ENCODE assay signal across 8 mouse cellular contexts in genomic region chr5:139745771-139746170, GRCm38 (mm10). TPM values are rescaled to one million over a fixed set of nuclear protein-coding genes. Genes with fewer than 3 reads are reported as not detected.
DNase-seq lines count a peak whose midpoint lies in the region; ATAC-seq and TF ChIP-seq lines count a peak whose summit lies in the region.

No protein-coding gene starts in this region.

- peak; percentile 86 for TF ChIP-seq CTCF in heart, postnatal 0 days (IDR thresholded peaks at IDR 0.05; ENCODE audit: low read depth)
- TF ChIP-seq CTCF in stomach, postnatal 0 days (IDR thresholded peaks at IDR 0.05; ENCODE audit: low read depth), result peak; percentile 92

- no peak overlapping the region for H3K4me2 ChIP-seq in heart, postnatal 0 days (ENCODE audit: low read depth, low read length)
- no peak overlapping the region for H3K4me2 ChIP-seq in stomach, postnatal 0 days (replicated peaks; ENCODE audit: low read depth)

- H3K9ac ChIP-seq in ES-E14 (ENCODE audit: insufficient read depth, low read depth, low read length, poor library complexity, severe bottlenecking), result peak overlapping the region; percentile 4; the same call in 1 of the 2 replicates
- H3K9ac ChIP-seq in heart, postnatal 0 days (replicated peaks; ENCODE audit: low read depth, low read length), result no peak overlapping the region
- no peak overlapping the region for H3K9ac ChIP-seq in stomach, postnatal 0 days (ENCODE audit: low read length)

- H3K4me3 ChIP-seq in ES-E14 (ENCODE audit: insufficient read depth in 1 of 2, low read depth in 1 of 2, low read length in 2 of 2, poor library complexity in 1 of 2, severe bottlenecking in 1 of 2), result no peak overlapping the region
- H3K4me3 ChIP-seq in heart, postnatal 0 days (ENCODE audit: low read depth, low read length), result no peak overlapping the region
- H3K4me3 ChIP-seq in stomach, postnatal 0 days (ENCODE audit: low read depth, low read length), result no peak overlapping the region

- in situ Hi-C loops in ES-E14 (cut with MboI; ENCODE audit: low sequenced_read_pairs in 2 of 2, unreplicated experiment in 2 of 2), result no loop called here

- peaks cover 8% of the 10 kb centered on the region; the same call in 1 of the 2 replicates for H3K36me3 ChIP-seq in ES-E14 (ENCODE audit: control insufficient read depth, insufficient read depth, low read length, poor library complexity, severe bottlenecking)
- H3K36me3 ChIP-seq in heart, postnatal 0 days (replicated peaks; ENCODE audit: control insufficient read depth, insufficient read depth, low read length), result peaks cover 7% of the 10 kb centered on the region
- peaks cover under 1% of the 10 kb centered on the region for H3K36me3 ChIP-seq in stomach, postnatal 0 days (ENCODE audit: control insufficient read depth, insufficient read depth, low read length)

- WGBS in heart, postnatal 0 days, result 1% methylated on average over 3 of the region's 3 CpGs
- 4% methylated on average over 3 of the region's 3 CpGs for WGBS in stomach, postnatal 0 days

- no peaks in the 10 kb centered on the region for H3K27me3 ChIP-seq in heart, postnatal 0 days (ENCODE audit: control insufficient read depth, insufficient read depth, low read length)
- no peaks in the 10 kb centered on the region for H3K27me3 ChIP-seq in stomach, postnatal 0 days (ENCODE audit: control insufficient read depth, insufficient read depth, low read length)

- ATAC-seq in heart, postnatal 0 days (ENCODE audit: insufficient read depth, low read depth), result peak; percentile 77
- peak; percentile 85 for ATAC-seq in stomach, postnatal 0 days (ENCODE audit: low FRiP score, low TSS enrichment)

- H3K4me1 ChIP-seq in ES-E14 (ENCODE audit: control insufficient read depth in 2 of 2, insufficient read depth in 2 of 2, low read length in 2 of 2, poor library complexity in 1 of 2), result no peaks in the 10 kb centered on the region
- H3K4me1 ChIP-seq in heart, postnatal 0 days (ENCODE audit: control insufficient read depth, insufficient read depth), result no peaks in the 10 kb centered on the region
- no peaks in the 10 kb centered on the region for H3K4me1 ChIP-seq in stomach, postnatal 0 days (replicated peaks; ENCODE audit: control insufficient read depth, insufficient read depth)

- no peak for TF ChIP-seq EP300 in heart, postnatal 0 days (IDR thresholded peaks at IDR 0.05; ENCODE audit: low read depth)
- no peak for TF ChIP-seq EP300 in stomach, postnatal 0 days (optimal IDR thresholded peaks at IDR 0.05)

- H3K9me3 ChIP-seq in ES-E14 (ENCODE audit: control insufficient read depth, insufficient read depth, low read depth, low read length), result no peaks in the 10 kb centered on the region
- H3K9me3 ChIP-seq in heart, postnatal 0 days (replicated peaks; ENCODE audit: control insufficient read depth, low read length), result no peaks in the 10 kb centered on the region
- no peaks in the 10 kb centered on the region for H3K9me3 ChIP-seq in stomach, postnatal 0 days (ENCODE audit: control insufficient read depth, low read length)

- no peak overlapping the region for H3K27ac ChIP-seq in ES-E14 (ENCODE audit: insufficient read depth, low read depth, low read length, poor library complexity, severe bottlenecking)
- H3K27ac ChIP-seq in heart, postnatal 0 days (ENCODE audit: low read depth), result no peak overlapping the region
- H3K27ac ChIP-seq in stomach, postnatal 0 days (replicated peaks), result no peak overlapping the region

- peak; percentile 35 for DNase-seq in cerebellum, adult 11 months
- DNase-seq in cerebellum, adult 11-12 months, result no peak
- peak; percentile 47 for DNase-seq in ES-E14 (ENCODE audit: low read depth, low spot score)
- DNase-seq in cerebellum, postnatal 25 days, result peak; percentile 52 to 72
- DNase-seq in heart, postnatal 0 days (ENCODE audit: low spot score), result peak; percentile 29
- DNase-seq in kidney, postnatal 10 days, result peak; percentile 84
- peak; percentile 57 to 71 for DNase-seq in lung, postnatal 4 days
- peak; percentile 80 for DNase-seq in stomach, postnatal 0 days (ENCODE audit: low spot score)

TF ChIP-seq in ES-E14, 5 proteins besides CTCF, POLR2A, EP300 and RAD21:
- TF ChIP-seq CHD2 (IDR thresholded peaks at IDR 0.05; ENCODE audit: low read depth, low read length) (no peak), ZC3H11A (IDR thresholded peaks at IDR 0.05; ENCODE audit: borderline replicate concordance, low read depth, low read length) (peak; percentile 72; the same call in 1 of the 2 replicates), ZNF384 (IDR thresholded peaks at IDR 0.05; ENCODE audit: low read depth, low read length) (no peak), MAFK (IDR thresholded peaks at IDR 0.05; ENCODE audit: insufficient read depth, low read depth, low read length) (no peak)

RNA-seq across cellular contexts. Expression of gene Micall2, which starts 9.6 kb away (rescaled TPM):
- total RNA-seq in ES-E14 (2012; rRNA removed), result 2.1 and 2.2 TPM in 2 replicates
- 0.85 and 1.3 TPM in 2 replicates for total RNA-seq in heart, postnatal 0 days (2014; rRNA removed; ENCODE audit: low replicate concordance)
- polyA plus RNA-seq in heart, postnatal 0 days (2015; fragmentation: Nextera tagmentation; extraction: Ambion mirVana), result 1.1 and 1.2 TPM in 2 replicates
- polyA plus RNA-seq in stomach, postnatal 0 days (2015; fragmentation: Nextera tagmentation; extraction: Ambion mirVana), result 6.6 and 8.7 TPM in 2 replicates

RNA-seq across cellular contexts. Expression of gene Ints1, which starts 29.7 kb away (rescaled TPM):
- 164 and 203 TPM in 2 replicates for total RNA-seq in ES-E14 (2012; rRNA removed)
- total RNA-seq in heart, postnatal 0 days (2014; rRNA removed; ENCODE audit: low replicate concordance), result 61.7 and 92.0 TPM in 2 replicates
- polyA plus RNA-seq in heart, postnatal 0 days (2015; fragmentation: Nextera tagmentation; extraction: Ambion mirVana), result 9.8 and 10.6 TPM in 2 replicates
- 7.9 and 8.0 TPM in 2 replicates for polyA plus RNA-seq in stomach, postnatal 0 days (2015; fragmentation: Nextera tagmentation; extraction: Ambion mirVana)

RNA-seq across cellular contexts. Expression of gene Mafk, which starts 45.5 kb away (rescaled TPM):
- total RNA-seq in ES-E14 (2012; rRNA removed), result 16.8 and 19.9 TPM in 2 replicates
- 36.8 and 41.2 TPM in 2 replicates for total RNA-seq in heart, postnatal 0 days (2014; rRNA removed; ENCODE audit: low replicate concordance)
- polyA plus RNA-seq in heart, postnatal 0 days (2015; fragmentation: Nextera tagmentation; extraction: Ambion mirVana), result 15.6 and 16.7 TPM in 2 replicates
- 19.4 TPM in 2 replicates for polyA plus RNA-seq in stomach, postnatal 0 days (2015; fragmentation: Nextera tagmentation; extraction: Ambion mirVana)
